Mouse (Mus musculus): ENCODE data around the gene Fam129b.

Gene Fam129b

DNA sequence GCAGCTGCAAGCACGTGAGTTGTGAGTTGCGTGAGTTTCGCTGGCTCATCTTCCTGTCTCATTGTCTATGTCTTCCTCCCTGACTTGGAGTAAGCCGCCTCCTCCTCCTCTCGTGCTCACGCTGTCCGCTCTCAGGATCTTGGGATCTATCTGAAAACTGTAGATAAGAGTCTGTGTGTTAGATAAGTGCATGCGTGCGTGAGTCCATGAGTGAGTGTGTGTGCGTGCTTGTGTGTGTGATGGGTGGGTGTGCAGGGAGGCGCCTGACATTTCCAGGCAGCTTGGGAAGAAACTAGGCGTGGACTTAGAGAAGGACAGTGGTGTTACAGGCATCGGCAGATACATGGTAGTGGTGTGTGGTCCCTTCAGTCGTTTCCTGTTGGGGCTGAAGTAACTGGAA is 16.6 kb downstream of the Fam129b start:
- no peak for DNase-seq (ENCODE audit: low spot score)

DNA sequence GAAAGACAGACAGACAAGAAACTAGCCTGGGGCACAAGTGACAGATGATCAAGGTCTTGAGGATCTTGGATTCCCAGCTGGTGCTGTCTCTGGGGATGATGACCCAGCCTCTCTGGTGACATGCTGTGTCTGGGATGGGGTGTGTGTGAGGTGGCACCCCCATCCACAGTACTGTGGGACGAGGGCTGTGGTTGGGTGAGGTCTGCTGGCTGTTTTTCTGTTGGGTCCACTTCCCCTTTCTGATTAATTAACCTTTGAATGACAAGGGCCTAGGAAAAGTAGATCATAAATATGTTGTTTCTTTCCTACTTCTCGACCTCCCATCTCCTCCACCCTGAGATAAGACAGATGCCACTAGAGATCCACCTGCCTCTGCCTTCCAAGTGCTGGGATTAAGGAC is 18.2 kb downstream of the Fam129b start:
- DNase-seq (ENCODE audit: low spot score) = no peak

DNA sequence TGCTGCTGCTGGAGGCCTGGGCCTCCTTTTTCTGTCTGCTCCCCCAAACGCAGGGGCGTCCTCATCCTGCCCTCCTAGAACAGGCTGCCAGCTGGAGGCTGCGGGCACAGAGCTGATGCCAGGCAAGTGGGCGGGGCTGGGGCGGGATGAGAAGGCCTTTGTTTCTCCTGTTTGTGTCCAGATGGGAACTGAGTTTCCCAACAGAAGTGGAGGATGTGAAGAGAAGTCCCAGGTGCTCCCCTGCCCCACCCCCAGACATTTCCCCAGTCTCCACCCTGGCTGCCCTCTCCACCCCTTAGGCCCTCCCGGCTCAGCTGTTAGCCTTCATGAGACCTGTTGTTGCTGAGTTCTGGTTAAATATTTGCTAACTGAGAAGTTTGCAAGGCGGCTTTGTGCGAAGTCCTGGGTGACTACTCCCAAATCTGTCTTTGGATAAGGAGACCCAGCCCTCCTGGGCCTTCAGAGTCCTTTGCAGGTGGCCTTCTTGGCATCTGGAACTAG is 19.7 kb downstream of the Fam129b start:
- no peak for DNase-seq (ENCODE audit: low spot score)

DNA sequence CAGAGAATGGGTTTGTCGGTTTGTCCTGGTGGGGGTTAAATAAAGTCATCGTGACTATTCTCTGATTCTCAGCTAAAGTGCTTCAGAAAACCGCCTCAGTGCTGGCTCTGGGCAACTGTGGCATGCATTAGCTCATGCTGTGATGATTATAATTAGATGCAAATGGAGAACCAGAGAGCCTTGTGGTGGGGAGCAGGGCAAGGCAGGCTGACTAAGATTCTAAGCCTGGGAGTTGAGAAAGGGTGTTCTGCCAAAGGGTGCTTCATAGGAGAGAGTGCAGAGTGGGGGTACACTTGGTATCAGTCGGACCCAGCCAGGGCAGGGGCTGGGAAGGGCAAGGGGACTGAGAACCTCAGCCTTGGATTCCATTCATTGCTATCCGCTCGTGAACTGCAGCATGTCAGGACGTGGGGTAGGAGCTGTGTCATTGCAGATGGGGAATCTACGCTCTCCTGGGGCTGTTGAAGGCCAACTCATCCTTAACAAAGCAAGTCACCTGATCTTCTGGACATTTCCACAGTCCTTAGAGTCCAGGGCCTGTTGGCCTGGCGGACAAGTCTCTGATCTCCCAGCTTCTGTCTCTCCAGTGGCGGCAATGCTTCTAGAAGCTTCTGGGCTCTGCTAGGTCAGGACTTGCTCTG is 20.7 kb downstream of the Fam129b start:
- DNase-seq (ENCODE audit: low spot score) = no peak

DNA sequence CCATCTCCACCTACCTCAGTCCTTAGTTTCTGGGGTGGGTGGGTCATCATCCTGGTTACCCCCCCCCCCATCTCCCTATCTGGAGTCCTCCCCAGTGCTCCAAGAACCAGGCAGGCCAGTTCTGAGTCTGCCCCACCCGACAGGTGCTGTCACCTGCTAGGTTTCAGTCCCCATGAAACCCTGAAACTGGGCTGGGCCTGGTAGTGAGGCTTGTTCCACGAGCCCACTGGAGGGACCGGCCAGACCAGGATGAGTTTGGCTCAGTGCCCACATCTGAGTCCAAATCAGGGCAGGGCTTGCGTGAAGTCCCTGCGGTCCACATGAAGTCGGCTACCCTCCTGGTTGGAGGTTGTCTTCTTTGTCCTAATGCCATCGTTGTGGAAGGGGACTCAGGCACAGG is 23.1 kb downstream of the Fam129b start:
- DNase-seq (ENCODE audit: low spot score) = no peak

DNA sequence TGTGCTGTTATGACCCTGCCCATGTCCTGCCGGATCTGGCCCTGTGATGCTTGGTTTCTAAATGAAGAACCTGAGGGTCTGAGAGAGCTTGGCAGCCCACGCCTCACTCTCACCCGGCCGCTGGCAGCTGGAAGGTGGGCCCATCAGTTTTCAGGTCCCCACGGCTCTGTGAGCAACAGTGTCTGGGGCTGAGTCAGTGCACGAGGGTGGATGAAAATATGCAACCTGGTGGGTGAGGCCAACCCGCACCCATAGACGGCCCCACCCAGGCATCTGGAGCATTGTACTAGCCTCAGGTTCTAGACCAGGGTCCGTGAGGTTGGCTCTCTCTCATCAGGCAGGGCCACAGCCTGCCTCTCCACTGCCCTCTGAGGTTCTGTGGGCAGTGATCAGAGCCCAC is 26.2 kb downstream of the Fam129b start:
- DNase-seq (ENCODE audit: low spot score) = no peak

DNA sequence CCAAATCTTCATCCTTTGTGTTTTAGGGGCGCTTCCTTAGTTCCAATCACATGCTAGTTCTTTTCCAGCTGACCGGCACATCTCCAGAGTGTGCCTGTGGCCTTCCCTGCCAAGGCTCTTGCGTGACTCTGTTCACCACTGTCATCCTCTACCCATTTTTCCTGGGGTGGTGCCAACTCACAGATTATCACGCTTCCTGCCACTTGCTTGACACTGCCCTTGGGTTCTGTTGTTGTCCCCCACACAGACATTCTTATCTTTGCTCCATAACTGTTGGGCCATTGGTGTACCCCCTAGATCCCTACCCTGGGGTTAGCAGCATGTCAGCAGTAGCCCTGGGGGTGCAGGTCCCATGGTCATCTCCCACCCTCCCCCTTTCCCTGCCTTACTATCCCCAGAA is 27.6 kb downstream of the Fam129b start:
- DNase-seq (ENCODE audit: low spot score) = no peak

DNA sequence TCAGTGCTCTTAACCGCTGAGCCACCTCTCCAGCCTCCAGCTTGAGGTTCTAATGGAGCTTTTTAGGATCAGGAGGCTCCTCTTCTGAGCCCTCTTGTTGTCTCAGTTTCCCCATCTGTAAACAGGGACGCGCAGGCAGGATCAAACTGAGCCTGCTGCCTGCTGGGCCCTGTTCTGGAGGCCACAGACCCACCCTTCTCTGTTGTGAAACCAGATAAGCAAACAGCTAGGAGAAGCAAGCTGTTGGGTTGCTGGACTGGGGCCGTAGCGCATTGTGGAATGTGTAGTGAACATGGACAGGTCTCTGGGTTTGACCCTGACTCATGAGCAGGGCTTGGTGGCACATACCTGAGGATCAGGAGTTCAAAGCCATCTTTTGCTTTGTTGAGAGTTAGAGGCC is 28.7 kb downstream of the Fam129b start:
- DNase-seq (ENCODE audit: low spot score) = no peak

DNA sequence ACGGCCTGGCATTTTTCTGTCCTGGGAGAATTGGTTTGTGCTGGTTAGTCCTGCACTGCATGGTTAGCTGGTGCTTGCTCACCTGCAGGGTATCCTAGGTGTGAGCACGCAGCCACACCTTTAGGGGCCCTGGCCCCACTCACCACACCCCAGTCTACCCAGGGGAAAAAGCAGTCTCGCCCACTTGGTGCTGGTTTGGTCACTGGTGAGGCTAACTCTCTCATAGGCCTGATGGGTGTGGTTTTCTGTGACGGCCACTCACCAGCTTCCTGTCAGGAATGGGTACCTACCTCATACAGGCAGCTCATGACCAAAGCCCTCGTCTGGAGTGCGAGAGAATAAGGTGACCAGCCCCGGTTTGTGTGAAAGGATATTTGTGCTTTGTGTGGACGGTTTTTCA is 29.4 kb downstream of the Fam129b start:
- no peak for DNase-seq (ENCODE audit: low spot score)

DNA sequence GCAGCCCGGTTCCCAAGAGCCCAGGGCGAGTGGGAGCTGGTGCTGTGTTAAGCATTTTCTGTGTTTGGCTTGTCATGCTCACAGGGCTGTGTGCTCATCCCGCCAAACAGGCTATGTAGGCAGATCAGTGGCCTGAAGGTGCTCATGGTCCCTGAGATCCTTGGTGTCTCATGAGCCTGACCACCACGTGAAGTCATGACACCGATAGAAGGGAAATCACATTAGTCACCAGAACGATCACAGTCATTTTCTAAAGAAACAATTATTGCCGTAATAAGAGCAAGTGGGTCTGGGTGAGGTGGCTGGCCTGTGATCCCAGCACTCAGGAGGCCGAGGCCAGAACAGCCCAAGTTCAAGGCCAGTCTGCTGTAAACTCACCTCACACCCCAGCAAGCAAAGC is 31.5 kb downstream of the Fam129b start:
- DNase-seq (ENCODE audit: low spot score) = no peak

DNA sequence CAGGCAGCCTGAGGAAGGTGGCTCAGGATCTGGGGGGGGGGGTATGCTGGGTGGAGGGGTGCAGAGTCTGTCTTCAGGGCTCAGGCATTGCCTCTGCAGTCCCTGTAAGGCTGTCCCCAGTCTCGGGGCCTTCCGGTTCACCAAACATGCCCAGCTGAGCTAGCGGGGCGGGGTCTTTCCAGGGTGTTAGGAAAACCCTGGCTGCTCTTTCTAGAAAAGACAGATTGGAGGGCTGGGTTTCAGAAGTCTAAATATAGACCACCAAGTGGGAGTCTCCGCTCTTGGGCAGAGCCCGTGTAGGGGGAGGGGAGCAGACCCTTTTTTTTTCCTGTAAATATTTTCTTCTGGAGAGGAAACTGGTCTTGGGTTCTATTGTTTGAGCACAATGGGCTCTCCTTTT is 32.4 kb downstream of the Fam129b start:
- no peak for DNase-seq (ENCODE audit: low spot score)

DNA sequence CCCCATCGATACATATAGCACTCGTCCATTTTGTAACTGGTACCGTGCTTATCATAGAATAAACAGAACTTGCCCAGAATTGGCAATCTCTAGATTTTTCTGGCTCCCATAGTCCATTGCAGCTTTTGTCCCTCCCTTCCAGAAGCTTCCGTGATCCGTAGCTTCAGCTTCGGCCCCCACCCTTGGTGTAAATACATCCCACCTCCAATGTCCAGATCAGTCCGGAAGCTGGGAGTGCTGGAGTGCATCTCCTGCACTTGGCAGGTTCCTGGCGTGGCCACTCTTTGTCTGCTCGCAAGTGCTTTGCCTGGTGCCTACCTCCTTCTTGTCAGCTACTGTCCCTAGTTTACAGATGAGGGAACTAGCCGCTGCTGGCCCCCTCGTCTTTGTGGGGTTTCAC is 32.9 kb downstream of the Fam129b start:
- DNase-seq (ENCODE audit: low spot score) = no peak

DNA sequence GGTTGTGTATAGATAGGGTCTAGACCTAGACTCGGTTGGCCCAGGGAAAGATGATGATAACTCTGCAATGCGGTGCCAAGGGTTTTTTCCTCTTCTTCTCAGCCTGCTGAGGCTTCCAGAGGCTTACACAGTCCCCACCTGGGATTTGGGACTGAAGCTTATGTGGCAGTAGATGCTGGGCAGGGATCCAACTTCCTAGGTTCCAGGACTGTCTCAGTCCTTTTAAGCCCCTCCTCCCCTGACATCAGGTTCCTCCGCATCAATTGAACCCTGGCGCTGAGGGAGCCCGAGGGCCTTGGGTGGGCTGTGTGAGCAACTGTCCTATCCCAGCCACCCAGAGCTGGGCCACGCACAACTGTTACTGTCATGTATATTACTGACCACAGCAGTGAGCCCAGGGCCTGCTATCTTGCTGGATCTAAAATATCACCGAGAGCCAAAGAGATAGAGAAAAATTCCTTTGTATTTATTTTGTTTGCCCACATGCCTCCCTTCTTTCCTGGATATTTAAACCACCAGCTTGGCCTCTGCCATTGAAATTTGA is 35.8 kb downstream of the Fam129b start:
- no peak for DNase-seq (ENCODE audit: low spot score)

DNA sequence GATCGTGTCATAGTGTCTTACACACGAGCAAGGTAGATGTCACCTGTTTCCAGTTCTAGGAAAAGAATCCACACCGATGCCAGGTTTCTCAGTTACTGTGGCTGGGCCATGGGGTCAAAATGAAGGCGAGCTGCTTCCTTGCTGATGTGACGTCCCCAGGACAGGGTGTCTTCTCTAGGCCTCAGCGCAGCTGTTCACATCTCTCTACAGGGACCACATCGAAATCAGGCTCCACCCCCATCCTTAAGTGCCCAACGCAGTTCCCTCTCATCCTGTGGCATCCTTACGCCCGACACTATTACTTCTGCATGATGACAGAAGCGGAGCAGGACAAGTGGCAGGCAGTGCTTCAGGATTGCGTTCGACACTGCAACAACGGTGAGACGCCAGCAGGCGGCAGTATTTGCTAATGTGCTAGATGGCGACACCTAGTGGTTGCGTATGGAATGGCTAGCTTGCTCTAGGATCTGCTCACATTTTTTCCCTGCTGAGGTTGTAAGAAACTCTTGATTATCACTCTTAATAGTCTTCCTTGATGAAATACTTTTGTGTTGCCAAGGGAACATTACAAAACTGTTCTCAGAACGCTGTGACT is 36.4 kb downstream of the Fam129b start:
- peak; percentile 57 for DNase-seq (ENCODE audit: low spot score)

DNA sequence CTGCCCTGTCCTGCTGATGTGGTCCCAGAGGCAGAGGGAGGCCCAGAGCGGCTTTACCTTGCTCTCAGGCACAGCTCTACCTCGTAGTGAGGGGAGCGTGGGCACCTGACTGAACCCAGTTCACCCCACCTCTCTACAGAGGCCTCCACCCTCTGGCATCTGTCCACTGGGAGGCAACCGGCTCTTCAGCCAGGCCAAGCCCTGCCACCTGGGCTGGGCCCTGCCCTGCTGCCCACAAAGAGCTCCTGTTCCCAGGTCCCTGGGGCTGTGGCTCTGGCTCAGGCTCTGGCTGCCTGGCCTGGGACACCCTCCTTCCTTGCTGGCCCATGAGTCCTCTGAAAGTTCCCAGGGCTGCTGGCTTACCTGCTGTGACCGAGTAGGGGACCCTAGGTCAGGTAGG is 38.4 kb downstream of the Fam129b start:
- DNase-seq (ENCODE audit: low spot score) = no peak

DNA sequence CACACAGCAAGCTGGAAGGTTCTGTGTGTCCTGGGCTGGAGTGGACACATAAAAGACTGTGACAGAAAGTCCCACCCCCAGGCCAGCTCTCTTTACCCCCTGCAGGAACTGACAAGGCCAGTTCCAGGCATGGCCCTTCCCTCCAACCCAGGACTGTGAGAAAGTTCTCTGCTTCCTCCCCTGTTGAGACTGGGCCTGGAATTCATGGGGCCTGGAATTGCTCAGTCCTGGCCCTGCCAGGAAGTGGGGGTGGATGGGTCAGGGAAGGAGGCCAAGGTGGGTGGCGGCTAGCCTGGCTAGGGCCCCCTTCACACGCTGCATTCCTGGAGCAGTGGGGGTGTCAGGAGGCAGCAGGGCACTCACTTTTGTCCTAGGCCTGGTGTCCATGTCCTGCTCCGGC is 39.0 kb downstream of the Fam129b start:
- peak; percentile 53 for DNase-seq (ENCODE audit: low spot score)

DNA sequence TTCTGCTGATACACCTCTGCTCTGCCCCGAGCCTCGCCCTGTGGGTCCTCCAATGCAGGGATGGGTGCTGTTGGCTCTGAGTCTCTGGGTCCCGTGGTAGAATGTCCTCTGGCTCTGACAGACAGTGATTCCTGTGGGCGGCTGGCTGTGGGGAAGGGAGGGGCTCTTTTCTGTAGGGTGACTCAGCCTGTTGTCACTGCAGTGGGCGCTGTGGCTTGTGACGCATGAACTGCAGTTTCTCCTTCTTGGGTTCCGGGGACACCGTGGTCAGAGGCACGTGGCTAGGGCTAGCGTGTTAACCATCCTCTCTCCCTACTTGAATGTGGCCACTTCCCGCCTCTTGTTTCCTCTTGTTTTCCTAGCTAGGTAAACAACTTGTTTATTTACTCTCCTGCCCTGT is 41.6 kb downstream of the Fam129b start:
- DNase-seq (ENCODE audit: low spot score) = no peak

DNA sequence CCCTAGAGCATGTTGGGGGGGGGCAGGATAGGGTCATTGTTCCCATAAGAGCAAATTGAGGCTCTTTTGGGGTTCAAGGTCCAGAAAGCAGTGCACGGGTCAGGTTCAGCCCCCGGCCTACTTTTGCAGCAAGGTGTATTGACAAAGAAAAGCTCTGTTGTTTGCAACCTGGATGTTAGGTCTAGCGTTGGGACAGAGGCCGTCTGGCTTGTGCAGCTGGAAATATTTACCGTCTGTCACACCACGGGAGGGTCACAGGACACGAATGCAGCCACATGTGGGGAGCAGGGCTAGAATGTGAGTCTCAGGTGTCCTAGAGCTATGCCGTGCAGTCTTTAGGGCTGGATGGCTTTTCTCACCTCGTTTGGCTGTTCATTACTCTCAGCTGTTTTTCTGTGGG is 42.5 kb downstream of the Fam129b start:
- DNase-seq (ENCODE audit: low spot score) = no peak

DNA sequence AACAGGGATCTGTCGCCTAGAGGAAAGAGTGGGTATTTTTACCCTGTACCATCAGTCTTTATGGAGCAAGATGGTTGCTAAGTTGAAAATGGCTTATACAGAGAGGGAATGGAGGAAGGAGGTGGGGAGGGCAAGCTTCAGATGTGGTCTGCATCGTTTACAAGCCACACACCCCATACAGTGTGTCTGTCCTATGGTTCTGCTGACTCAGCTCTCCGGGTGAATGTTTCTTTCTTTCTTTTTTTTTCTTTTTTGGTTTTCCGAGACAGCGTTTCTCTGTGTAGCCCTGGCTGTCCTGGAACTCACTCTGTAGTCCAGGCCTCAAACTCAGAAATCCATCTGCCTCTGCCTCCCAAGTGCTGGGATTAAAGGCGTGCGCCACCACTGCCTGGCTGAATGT is 45.3 kb downstream of the Fam129b start:
- DNase-seq (ENCODE audit: low spot score) = no peak

DNA sequence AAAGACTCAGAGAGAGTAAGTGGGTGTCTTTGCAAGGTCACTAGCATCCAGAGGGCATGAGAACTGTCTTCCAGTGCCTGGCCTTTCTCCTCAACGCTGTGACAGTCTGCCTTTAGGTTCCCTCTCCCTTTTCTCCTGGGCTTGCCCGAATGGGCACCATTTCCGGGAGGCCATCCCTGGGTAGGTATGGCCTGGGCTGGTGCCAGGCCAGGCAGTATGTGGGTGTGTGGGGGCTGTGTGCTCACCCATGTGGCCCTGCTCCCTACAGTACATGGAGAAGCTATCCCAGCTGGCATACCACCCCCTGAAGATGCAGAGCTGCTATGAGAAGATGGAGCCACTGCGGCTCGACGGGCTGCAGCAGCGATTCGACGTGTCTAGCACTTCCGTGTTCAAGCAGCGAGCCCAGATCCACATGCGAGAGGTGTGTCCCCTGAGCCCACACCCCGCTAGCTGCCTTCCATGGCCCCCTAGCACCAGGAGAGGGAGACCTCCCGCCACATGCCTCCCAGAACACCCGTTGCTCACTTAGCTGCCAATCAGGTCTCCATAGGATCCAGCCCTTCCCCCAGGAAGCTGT is 46.0 kb downstream of the Fam129b start:
- no peak for DNase-seq (ENCODE audit: low spot score)

DNA sequence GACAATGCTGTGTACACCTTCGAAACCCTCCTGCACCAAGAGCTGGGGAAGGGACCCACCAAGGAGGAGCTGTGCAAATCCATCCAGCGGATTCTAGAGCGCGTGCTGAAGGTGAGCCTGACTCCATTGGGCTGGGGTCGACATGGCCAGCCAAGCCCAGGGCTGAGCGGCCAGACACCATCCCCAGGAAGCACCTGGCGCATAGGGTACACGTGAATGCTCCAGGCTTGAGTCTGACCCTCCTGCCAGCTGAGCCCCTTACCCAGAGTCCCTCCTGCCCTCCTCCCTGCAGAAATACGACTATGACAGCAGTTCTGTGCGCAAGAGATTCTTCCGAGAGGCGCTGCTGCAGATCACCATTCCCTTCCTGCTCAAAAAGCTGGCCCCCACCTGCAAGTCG is 46.6 kb downstream of the Fam129b start:
- no peak for DNase-seq (ENCODE audit: low spot score)

DNA sequence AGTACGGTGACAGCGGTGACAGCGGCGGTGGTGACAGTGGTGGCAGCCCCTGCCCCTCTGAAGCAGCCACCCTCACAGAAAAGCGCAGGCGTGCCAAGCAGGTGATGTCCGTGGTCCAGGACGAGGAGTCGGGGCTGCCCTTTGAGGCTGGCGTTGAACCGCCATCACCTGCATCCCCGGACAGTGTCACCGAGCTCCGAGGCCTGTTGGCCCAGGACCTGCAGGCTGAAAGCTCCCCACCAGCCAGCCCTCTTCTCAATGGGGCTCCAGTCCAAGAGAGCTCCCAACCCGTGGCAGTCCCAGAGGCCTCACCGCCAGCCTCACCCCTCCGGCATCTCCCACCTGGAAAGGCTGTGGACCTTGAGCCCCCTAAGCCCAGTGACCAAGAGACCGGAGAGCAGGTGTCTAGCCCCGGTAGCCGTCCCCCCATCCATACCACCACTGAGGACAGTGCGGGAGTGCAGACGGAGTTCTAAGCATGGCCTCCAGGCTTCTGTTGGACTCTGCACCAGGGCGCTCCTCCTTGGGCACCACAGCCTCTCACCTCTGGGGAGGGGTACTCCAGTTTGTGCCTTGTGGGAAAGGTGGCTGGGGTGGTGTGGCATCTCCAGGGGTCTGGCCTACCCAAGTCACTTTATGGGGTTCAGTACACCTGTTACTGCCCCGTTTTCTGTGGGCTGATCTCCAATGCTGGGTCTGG is 47.8 kb downstream of the Fam129b start:
- no peak for DNase-seq (ENCODE audit: low spot score)

DNA sequence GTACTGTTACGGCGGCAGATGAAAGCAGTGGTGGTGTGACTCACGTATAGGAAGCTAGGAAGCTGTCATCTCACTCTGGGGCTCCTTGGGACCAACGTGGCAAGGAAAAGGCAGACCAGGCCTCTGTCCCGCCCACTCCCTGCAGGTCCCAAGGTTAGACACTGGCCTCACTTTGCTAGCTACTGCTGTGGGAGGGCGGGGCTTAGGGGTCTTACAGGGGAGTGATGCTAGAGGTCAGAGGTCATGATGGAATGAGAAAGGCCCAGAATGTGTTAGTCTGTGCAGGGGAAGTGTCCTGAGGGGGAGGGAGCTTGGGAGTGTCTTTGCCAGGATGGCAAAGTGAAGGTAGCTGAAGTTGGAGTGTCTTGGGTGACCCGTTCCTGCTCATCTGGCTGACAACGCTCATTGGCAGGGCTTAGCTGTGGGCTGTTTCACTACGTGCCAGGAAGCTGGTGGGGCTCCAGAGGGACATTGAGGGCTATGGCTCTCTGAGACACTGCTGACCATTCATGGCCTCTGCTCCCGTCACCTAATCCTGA is 48.5 kb downstream of the Fam129b start:
- no peak for DNase-seq (ENCODE audit: low spot score)

Data from ovary, postnatal 10 days (tissue).